Mouse (Mus musculus) embryonic facial prominence, embryonic 14.5 days (tissue): ENCODE results near the gene Actn4. TPM values are rescaled to one million over a fixed set of nuclear protein-coding genes. Genes with fewer than 3 reads are reported as not detected.

Experiments
- ATAC-seq: fragments of 200-750 bp; cut with Nextera tagmentation; 2 replicates; pipeline ENCODE4 v1.8.0; 2017; ENCODE audit warnings: low read depth, moderate number of reproducible peaks, moderate TSS enrichment
- DNase-seq: peaks from one replicate; pipeline ENCODE4 v3.0.0-alpha.2; 2015; ENCODE audit warnings: low spot score
- H3K27ac ChIP-seq: fragments of 300-500 bp; sonication (generic); replicated peaks from 2 replicates; pipeline ENCODE4 v1.5.1; 2014; ENCODE audit warnings: low read depth, mild to moderate bottlenecking, low read length, moderate library complexity
- H3K27me3 ChIP-seq: fragments of 300-500 bp; sonication (generic); replicated peaks from 2 replicates; pipeline ENCODE4 v1.6.1; 2014; ENCODE audit warnings: low read length; ENCODE audit not compliant: control insufficient read depth, insufficient read depth
- H3K36me3 ChIP-seq: fragments of 300-500 bp; sonication (generic); 2 replicates; pipeline ENCODE4 v1.6.1; 2014; ENCODE audit warnings: low read length, mixed read lengths; ENCODE audit not compliant: control insufficient read depth, insufficient read depth
- H3K4me1 ChIP-seq: fragments of 300-500 bp; sonication (generic); 2 replicates; pipeline ENCODE4 v1.6.1; 2014; ENCODE audit warnings: antibody characterized with exemption, low read length; ENCODE audit not compliant: control insufficient read depth, insufficient read depth
- H3K4me2 ChIP-seq: fragments of 300-500 bp; sonication (generic); 2 replicates; pipeline ENCODE4 v1.6.1; 2014; ENCODE audit warnings: low read depth, mild to moderate bottlenecking, low read length, moderate library complexity, mixed read lengths
- H3K4me3 ChIP-seq: fragments of 300-500 bp; sonication (generic); 2 replicates; pipeline ENCODE4 v1.5.1; 2014; ENCODE audit warnings: low read depth, mild to moderate bottlenecking, low read length
- H3K9ac ChIP-seq: fragments of 300-500 bp; sonication (generic); 2 replicates; pipeline ENCODE4 v1.6.1; 2014; ENCODE audit warnings: low read depth, mild to moderate bottlenecking, low read length, moderate library complexity, mixed read lengths
- H3K9me3 ChIP-seq: fragments of 300-500 bp; sonication (generic); 2 replicates; pipeline ENCODE4 v1.6.1; 2016; ENCODE audit warnings: low read length; ENCODE audit not compliant: control insufficient read depth
- WGBS: fragments of 180-500 bp; shearing (Covaris S2); extraction: QIAGEN DNeasy Blood & Tissue Kit; methylation state at CpG from one replicate; pipeline ENCODE4 v1.1.7; 2014; 5-methylcytosine and 5-hydroxymethylcytosine counted together
- polyA plus RNA-seq: library from polyadenylated mRNA; unstranded; fragments of >200 nt; fragmentation: Nextera tagmentation; extraction: Ambion mirVana; gene quantifications from 2 replicates; pipeline ENCODE4 v1.2.1, GENCODE M21; 2014

Gene Actn4
- polyA plus RNA-seq, 1 experiment from 2014 or later: 256 TPM

DNA sequence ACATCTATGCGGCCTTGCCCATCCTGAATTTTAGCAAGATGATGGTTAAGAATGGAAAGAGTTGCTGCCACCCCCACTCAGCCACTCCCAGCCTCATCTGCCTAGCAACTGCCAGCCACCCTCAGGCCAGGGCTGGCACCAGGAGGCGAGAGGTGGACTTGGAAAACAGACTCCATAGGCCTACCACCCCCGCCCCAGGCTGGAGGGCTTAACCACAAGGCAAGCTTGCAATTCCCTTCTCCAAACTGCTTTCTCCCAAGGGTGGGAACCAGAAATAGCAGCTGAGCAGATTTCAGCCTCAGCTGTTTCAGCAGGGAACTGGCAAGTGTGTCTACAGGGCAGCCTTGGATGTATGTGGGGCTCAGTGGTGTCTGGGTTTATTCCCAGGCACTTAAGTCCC lies 59.3 kb downstream of the Actn4 start:
- ATAC-seq (peak; percentile 48; the same call in 1 of the 2 replicates), DNase-seq (peak; percentile 54)
- Histone ChIP-seq H3K36me3 (peaks cover 100% of the 10 kb centered on the region), H3K4me1 (no peaks in the 10 kb centered on the region), H3K9me3 (no peaks in the 10 kb centered on the region), H3K27me3 (no peaks in the 10 kb centered on the region), H3K4me3 (no peak overlapping the region), H3K4me2 (no peak overlapping the region), H3K9ac (no peak overlapping the region), H3K27ac (peak overlapping the region; percentile 46)
- WGBS: 82% methylated on average over 3 of the region's 3 CpGs

DNA sequence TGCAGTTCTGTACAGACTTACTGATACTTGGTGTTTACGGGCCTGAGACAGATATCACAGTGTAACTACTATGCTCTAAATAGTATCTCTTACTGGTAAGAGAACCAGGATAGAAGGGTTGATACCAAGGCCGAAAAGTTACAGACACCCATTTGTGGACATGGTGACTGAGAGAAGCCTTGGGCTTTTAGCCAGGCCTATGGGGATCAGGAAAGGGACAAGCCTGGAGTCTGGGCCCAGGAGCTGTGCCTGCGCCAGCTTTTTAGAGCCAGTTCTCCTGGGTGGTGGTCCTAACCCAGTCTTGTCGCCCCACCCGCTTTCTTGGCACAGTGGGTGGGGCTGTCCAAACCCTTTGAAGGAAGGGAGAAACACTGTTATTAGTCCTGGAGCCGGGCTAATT lies 60.0 kb downstream of the Actn4 start:
- Histone ChIP-seq H3K4me2 (no peak overlapping the region), H3K27ac (peak overlapping the region; percentile 45), H3K9ac (no peak overlapping the region), H3K4me1 (no peaks in the 10 kb centered on the region), H3K4me3 (no peak overlapping the region), H3K36me3 (peaks cover 100% of the 10 kb centered on the region), H3K27me3 (no peaks in the 10 kb centered on the region), H3K9me3 (no peaks in the 10 kb centered on the region)
- no peak for DNase-seq
- WGBS: 89% methylated on average over 6 of the region's 6 CpGs
- ATAC-seq: no peak

DNA sequence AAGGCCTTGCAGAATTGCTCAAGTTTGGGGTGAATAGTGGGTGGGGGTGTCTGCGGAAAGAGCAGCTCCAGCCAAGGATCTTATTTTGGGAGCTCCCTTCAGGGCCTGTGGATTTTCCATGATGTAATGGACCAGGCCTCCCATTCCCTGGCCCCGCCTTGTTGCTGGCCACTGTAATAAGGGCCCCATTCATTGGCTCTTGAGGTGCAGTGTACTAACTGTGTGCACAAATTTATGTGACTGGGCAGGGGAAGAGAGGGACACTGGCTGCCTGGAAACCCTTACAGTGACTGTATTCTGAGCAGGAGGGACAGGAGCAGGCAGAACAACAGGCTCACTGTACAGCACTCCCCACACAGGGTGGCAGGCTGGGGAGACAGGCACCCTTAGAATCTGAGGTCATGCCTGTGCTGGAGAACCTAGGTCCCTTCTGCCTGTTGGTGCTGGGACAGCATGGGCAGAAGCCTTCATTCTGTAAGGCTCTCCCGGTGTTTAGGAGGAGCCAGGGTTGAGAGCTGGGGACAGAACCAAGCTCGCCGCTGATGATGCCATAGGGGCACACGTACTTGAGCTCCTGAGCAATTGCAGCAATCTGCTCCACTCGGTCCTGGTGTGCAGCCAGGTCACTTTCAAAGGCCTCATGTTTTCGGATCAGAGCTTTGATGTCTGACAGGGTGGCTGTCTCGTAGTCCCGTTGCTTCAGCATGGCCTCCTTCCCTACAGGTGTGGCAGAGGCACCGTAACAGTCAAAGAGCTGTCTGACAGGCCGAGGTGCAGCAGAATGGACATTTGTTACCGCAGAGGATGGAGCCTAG lies 60.6 kb downstream of the Actn4 start:
- no peak overlapping the region for H3K9ac ChIP-seq

DNA sequence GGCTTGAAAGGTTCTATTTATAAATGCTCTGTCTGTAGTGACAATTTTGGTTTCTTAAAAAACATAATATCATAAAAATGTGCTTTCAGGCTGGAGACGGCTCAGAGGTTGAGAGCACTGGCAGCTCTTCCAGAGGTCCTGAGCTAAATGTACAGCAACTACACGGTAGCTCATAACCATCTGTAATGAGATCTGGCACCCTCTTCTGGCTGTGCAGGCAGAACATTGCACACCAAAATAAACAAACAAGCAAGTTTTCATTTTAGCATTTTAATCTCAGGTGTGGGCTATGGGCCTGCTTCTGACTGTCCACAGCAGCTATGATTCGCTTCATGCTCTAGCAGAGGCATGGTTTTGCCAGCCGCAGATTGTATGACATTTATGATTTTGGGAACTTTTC lies 62.2 kb downstream of the Actn4 start:
- H3K4me3 ChIP-seq: no peak overlapping the region
- no peaks in the 10 kb centered on the region for H3K9me3 ChIP-seq
- no peak for DNase-seq
- no peaks in the 10 kb centered on the region for H3K27me3 ChIP-seq
- ATAC-seq: no peak
- H3K36me3 ChIP-seq: peaks cover 100% of the 10 kb centered on the region
- H3K4me2 ChIP-seq: no peak overlapping the region
- H3K27ac ChIP-seq: no peak overlapping the region
- H3K9ac ChIP-seq: no peak overlapping the region
- no peaks in the 10 kb centered on the region for H3K4me1 ChIP-seq
- WGBS: 80% methylated on average over 4 of the region's 4 CpGs

More for the DNA sequence above, 60.6 kb downstream of the Actn4 start:
- peak; percentile 76 for DNase-seq
- Histone ChIP-seq H3K27me3 (no peaks in the 10 kb centered on the region), H3K4me2 (no peak overlapping the region), H3K4me1 (no peaks in the 10 kb centered on the region), H3K4me3 (no peak overlapping the region), H3K36me3 (peaks cover 100% of the 10 kb centered on the region), H3K9me3 (no peaks in the 10 kb centered on the region), H3K27ac (peak overlapping the region; percentile 67)
- WGBS: 87% methylated on average over 13 of the region's 13 CpGs
- ATAC-seq: peak; percentile 59

DNA sequence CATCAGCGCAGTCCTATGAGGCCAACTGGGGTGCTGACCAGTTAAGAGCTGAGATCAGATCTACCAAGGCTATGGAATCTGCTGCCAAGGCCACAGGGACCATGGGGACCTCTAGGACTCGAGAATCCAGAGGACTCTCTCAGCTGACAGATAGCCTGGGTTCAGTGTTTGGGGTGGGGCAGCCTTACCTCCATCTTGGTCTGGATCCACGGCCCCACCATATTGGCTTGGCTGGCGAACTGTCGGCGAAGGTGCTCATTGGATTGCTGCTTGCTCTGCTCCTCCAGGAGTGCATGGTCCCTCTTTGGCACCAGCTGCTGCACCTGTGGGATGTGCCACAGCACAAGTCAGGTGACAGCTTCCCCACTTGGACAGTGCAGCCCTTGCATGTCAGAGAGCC lies 64.5 kb downstream of the Actn4 start:
- H3K27me3 ChIP-seq: no peaks in the 10 kb centered on the region
- DNase-seq (no peak), ATAC-seq (no peak)
- no peaks in the 10 kb centered on the region for H3K9me3 ChIP-seq
- H3K4me1 ChIP-seq: no peaks in the 10 kb centered on the region
- no peak overlapping the region for H3K4me2 ChIP-seq
- 99% methylated on average over 6 of the region's 6 CpGs for WGBS
- no peak overlapping the region for H3K9ac ChIP-seq
- no peak overlapping the region for H3K4me3 ChIP-seq
- no peak overlapping the region for H3K27ac ChIP-seq
- peaks cover 98% of the 10 kb centered on the region for H3K36me3 ChIP-seq

DNA sequence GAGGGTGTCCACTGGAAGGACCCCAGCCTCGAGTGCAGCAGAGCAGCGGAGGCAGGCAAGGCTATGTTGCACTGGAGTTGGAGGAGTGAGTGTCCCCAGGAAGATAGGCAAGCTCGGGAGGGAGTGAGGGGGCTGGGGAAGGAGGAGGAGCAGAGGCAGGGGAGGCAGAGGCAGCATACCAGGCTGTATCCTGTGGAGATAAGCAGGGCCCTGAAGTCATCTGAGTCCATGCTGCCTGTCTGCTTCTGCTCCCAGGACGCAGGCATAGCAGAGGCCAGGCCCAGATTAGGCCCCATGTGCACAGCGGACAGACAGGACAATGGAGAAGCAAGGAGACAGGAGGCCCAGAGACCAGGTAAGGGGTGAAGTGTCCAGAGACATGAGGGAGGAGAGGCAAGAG lies 67.2 kb downstream of the Actn4 start:
- H3K9me3 ChIP-seq: no peaks in the 10 kb centered on the region
- H3K4me1 ChIP-seq: no peaks in the 10 kb centered on the region
- peaks cover 92% of the 10 kb centered on the region for H3K36me3 ChIP-seq
- ATAC-seq (no peak), DNase-seq (no peak)
- 0 out of 2 replicates have a peak overlapping the region, but pooled peaks have one; percentile 20 for H3K9ac ChIP-seq
- no peaks in the 10 kb centered on the region for H3K27me3 ChIP-seq
- no peak overlapping the region for H3K4me2 ChIP-seq
- 68% methylated on average over 5 of the region's 5 CpGs for WGBS
- H3K27ac ChIP-seq: 0 out of 2 replicates have a peak overlapping the region, but pooled peaks have one; percentile 3
- H3K4me3 ChIP-seq: no peak overlapping the region

DNA sequence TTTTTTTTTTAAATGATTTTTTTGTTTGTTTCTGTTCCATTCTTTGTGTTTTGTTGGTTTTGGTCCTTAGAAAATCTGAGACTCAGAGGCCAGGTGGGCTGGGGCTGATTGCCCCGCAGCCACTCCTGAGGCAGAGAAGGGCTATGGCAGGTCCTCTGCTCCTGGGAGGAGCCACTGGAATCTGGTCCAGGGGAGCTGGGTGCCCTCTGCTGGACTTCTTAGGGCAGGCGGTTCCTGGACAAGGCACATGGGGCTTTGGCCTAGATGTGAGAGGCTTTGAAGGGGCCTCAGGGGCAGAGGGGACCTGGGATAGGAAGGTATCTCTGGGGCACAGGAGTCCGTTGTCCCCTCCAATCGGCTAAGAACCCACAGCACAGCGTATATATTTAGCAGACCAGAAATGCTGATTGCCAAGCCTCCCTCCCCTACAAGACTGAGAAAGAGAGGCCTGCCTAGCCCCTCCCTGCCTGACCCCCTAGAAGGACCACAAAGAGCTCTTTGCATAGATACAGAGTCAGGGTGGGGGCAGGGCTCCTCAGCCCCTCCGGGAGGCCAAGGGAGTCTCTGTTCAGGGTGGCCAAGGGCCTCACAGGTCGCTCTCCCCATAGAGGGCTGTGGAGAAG lies 68.4 kb downstream of the Actn4 start:
- Histone ChIP-seq H3K36me3 (peaks cover 80% of the 10 kb centered on the region), H3K4me3 (no peak overlapping the region), H3K9me3 (no peaks in the 10 kb centered on the region), H3K9ac (no peak overlapping the region), H3K27me3 (peaks cover 4% of the 10 kb centered on the region), H3K4me2 (no peak overlapping the region), H3K27ac (no peak overlapping the region), H3K4me1 (0 out of 2 replicates have a peak, but pooled peaks cover 5% of the 10 kb centered on the region)
- DNase-seq (peak; percentile 73), ATAC-seq (peak; percentile 44; the same call in 1 of the 2 replicates)
- WGBS: 51% methylated on average over 7 of the region's 7 CpGs

DNA sequence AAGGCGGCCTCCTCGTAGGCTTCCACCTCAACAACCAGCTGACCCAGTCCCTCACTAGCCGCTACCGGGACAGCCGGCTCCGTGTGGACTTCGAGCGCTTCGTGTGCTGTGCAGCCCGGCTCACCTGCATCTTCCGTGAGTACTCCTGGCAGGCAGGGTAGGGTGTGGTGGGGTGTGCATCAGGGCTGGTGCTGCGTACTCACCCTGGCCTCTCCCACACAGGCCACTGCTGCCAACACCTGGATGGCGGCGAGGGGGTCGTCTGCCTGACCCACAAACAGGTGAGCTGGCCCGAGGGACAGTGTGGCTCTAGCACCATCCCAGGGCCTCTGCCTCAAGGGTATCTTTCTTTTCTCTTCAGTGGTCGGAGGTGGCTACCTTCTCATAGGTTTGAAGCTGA lies 69.5 kb downstream of the Actn4 start:
- Histone ChIP-seq H3K9me3 (no peaks in the 10 kb centered on the region), H3K36me3 (peaks cover 68% of the 10 kb centered on the region), H3K4me1 (peaks cover 11% of the 10 kb centered on the region; the same call in 1 of the 2 replicates), H3K9ac (no peak overlapping the region), H3K4me2 (no peak overlapping the region), H3K27ac (no peak overlapping the region), H3K27me3 (peaks cover 16% of the 10 kb centered on the region), H3K4me3 (no peak overlapping the region)
- 97% methylated on average over 16 of the region's 17 CpGs for WGBS
- no peak for ATAC-seq
- no peak for DNase-seq
